Mouse (Mus musculus) cortical plate, adult 2 months (tissue): ENCODE data around the gene Plpp4.

Source experiments
- CTCF ChIP-seq: fragments of 200-500 bp; IDR thresholded peaks from 2 replicates; pipeline ENCODE4 v1.5.1; 2011; ENCODE audit warnings: mild to moderate bottlenecking, control low read depth, low read length; ENCODE audit not compliant: insufficient read depth; ENCODE audit errors: extremely low read depth
- POLR2A ChIP-seq: fragments of 200-500 bp; IDR thresholded peaks from 2 replicates; pipeline ENCODE4 v1.6.1; 2011; ENCODE audit warnings: mild to moderate bottlenecking, low read length, control low read depth; ENCODE audit not compliant: insufficient read depth; ENCODE audit errors: extremely low read depth

DNA sequence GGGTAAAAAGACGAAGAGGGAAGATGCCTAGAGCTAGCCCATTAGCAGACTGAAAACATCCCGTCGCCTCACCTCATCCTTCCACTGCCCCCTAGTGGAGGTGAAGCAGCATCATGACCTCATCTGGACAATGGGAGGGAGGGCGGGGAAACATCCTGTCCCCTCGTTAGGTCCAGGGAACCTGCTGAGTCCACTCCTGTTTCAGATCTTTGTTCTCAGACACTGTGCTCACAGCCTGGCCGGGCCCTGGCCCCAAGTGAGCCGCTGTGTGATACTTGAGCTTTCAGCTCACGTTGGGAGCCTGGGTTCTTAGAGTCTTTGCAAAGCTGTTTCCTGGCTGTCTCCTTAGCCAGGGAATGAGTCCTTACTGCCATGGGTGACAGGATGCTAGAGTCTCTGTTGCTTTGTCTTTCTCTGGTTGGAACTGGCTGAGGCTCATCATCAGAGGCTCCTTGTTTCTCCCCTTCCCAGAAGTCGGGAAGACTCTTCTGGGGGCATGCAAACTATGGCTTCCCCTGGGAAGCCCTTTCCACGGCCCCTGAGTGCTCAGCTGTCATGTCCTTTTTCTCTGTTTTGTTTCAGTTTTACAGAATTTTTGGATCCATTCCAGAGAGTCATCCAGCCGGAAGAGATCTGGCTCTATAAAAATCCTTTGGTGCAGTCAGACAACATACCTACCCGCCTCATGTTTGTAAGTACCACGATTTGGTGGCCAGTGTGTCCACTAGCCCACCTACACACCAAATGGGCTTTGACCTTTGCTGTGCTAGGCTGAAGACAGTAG lies 50.4 kb downstream of the Plpp4 start:
- TF ChIP-seq POLR2A (no peak), CTCF (peak; percentile 42)
